Mouse (Mus musculus): ENCODE data around the gene Lysmd4.

- TF ChIP-seq POLR2A (IDR thresholded peaks at IDR 0.05; ENCODE audit: low read depth, low read length) (no peak), CTCF (IDR thresholded peaks at IDR 0.05; ENCODE audit: borderline replicate concordance, insufficient read depth, low read length) (no peak)
Measured at GRCm38 (mm10) chr7:67230640-67231140, 8.3 kb downstream of the Lysmd4 start.

Measured in embryonic fibroblast, embryonic 13.5 days (primary cell).